Mouse (Mus musculus) forelimb bud, embryonic 11.5 days (tissue): ENCODE measurements around the gene Necab2.

Experiments
- DNase-seq: peaks from one replicate; pipeline ENCODE4 v3.0.0-alpha.2; 2012; ENCODE audit warnings: low read depth, low spot score

The Necab2 gene

DNA sequence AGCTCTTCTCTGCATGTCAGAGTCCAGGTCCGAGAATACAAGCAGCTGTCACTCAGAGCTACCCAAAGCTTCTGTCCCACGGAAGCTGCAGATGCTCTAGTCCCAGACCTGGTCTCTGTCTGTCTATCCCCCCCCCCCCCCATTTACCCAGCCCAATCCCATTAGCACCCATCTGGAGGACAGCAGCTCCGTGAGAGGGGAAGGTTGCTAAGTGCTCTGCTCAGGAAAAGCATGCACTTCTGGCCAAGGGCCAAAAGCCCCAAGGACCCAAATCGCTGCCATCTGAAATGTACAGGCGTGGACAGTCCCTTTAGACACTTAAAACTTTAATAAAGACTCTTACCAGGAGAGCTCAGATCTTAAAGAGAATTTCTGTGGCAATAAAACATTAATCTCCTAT is 70.2 kb downstream of the Necab2 start:
- no peak for DNase-seq

DNA sequence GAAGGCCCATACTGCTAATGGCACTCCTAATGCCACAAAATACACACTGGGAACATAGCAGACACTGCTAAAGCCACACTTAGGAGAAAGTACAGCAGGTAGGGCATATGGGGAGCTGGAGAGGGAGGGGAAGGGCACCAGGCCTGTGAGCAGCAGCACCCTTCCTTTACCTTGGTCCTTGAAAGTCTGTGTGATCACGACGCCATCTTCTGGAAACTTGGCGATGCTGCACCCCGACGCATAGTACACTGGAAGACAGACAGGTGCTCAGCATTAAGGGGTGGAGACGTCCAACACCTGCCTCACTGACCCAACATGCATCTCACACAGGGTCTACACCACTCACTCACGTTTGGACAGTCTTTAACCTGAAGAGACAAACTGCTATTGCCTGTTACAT is 73.6 kb downstream of the Necab2 start:
- DNase-seq = no peak
